Mouse (Mus musculus): Measurements from ENCODE around the gene Riiad1.

GRCm38 (mm10) chr3:94476301-94477035, 3.7 kb downstream of the Riiad1 start:
- TF ChIP-seq EP300 (IDR thresholded peaks at IDR 0.05; ENCODE audit: insufficient read depth, low read depth, low read length) (no peak), CTCF (IDR thresholded peaks at IDR 0.05) (no peak)
